Mouse (Mus musculus): Measurements from ENCODE around the gene Armc5.

DNA sequence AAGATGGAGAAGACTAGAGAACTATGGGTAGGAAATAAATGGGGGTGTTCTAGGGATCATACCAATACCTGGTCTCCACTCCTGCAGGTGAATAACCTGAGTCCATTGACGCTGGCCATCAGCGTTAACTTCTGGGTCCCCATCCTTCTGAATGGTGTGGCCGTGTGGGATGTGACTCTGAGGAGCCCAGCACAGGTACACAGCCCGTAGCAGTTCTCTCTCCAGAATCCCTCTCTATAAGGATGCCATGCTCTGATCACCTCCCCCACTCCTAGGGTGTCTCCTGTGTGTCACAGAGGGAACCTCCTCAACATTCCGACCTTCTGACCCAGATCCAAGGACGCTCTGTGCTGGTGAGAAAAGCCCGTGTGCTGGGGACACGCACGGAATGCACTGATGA lies 34.1 kb upstream of the Armc5 start:
- TF ChIP-seq ZNF384 (IDR thresholded peaks at IDR 0.05; ENCODE audit: low read depth, low read length) (no peak), MAFK (IDR thresholded peaks at IDR 0.05; ENCODE audit: insufficient read depth, low read depth, low read length) (no peak)
